Mouse (Mus musculus) neural tube, embryonic 14.5 days (tissue): ENCODE measurements at regions not wholly inside any gene's neighbourhood (a gene's known extent, or its start where the extent isn't known, plus 50 kb on each side); places are given as distances from the start of the nearest gene placed in this dataset.
A peak's percentile ranks its signal among the peaks of the same experiment; 100 is the strongest.

Experiments
- ATAC-seq: fragments of 200-750 bp; cut with Nextera tagmentation; 2 replicates; pipeline ENCODE4 v1.8.0; 2017; ENCODE audit warnings: low read depth, mild to moderate bottlenecking, moderate TSS enrichment, moderate library complexity
- H3K27ac ChIP-seq: fragments of 300-500 bp; sonication (generic); 2 replicates; pipeline ENCODE4 v1.5.1; 2014; ENCODE audit warnings: low read depth, mild to moderate bottlenecking, control low read depth, low read length, moderate library complexity, mixed read lengths
- H3K27me3 ChIP-seq: fragments of 300-500 bp; sonication (generic); 2 replicates; pipeline ENCODE4 v1.6.1; 2014; ENCODE audit warnings: low read length; ENCODE audit not compliant: control insufficient read depth, insufficient read depth
- H3K36me3 ChIP-seq: fragments of 300-500 bp; sonication (generic); 2 replicates; pipeline ENCODE4 v1.6.1; 2014; ENCODE audit warnings: low read length, mixed read lengths; ENCODE audit not compliant: control insufficient read depth, insufficient read depth
- H3K4me1 ChIP-seq: fragments of 300-500 bp; sonication (generic); 2 replicates; pipeline ENCODE4 v1.6.1; 2014; ENCODE audit warnings: low read length; ENCODE audit not compliant: control insufficient read depth, insufficient read depth
- H3K4me2 ChIP-seq: fragments of 300-500 bp; sonication (generic); 2 replicates; pipeline ENCODE4 v1.6.1; 2014; ENCODE audit warnings: mild to moderate bottlenecking, low read depth, low read length, control low read depth
- H3K4me3 ChIP-seq: fragments of 300-500 bp; sonication (generic); 2 replicates; pipeline ENCODE4 v1.5.1; 2014; ENCODE audit warnings: low read depth, low read length, control low read depth, mixed read lengths
- H3K9ac ChIP-seq: fragments of 300-500 bp; sonication (generic); replicated peaks from 2 replicates; pipeline ENCODE4 v1.6.1; 2014; ENCODE audit warnings: low read depth, mild to moderate bottlenecking, control low read depth, low read length, mixed read lengths
- H3K9me3 ChIP-seq: fragments of 300-500 bp; sonication (generic); 2 replicates; pipeline ENCODE4 v1.6.1; 2016; ENCODE audit warnings: low read length; ENCODE audit not compliant: control insufficient read depth
- WGBS: fragments of 180-500 bp; shearing (Covaris S2); extraction: QIAGEN DNeasy Blood & Tissue Kit; methylation state at CpG from one replicate; pipeline ENCODE4 v1.1.7; 2014; 5-methylcytosine and 5-hydroxymethylcytosine counted together

GRCm38 (mm10) chr3:73435241-73435640 is 273.0 kb downstream of the Bche start:
- Histone ChIP-seq H3K4me1 (no peaks in the 10 kb centered on the region), H3K4me3 (no peak overlapping the region), H3K27me3 (no peaks in the 10 kb centered on the region), H3K4me2 (no peak overlapping the region), H3K27ac (no peak overlapping the region), H3K36me3 (no peaks in the 10 kb centered on the region), H3K9ac (no peak overlapping the region), H3K9me3 (no peaks in the 10 kb centered on the region)
- 90% methylated on average over 2 of the region's 2 CpGs for WGBS
- no peak for ATAC-seq

GRCm38 (mm10) chr3:73434331-73434730 is 273.9 kb downstream of the Bche start:
- no peak overlapping the region for H3K9ac ChIP-seq
- no peak for ATAC-seq
- no peaks in the 10 kb centered on the region for H3K9me3 ChIP-seq
- no peaks in the 10 kb centered on the region for H3K4me1 ChIP-seq
- no peak overlapping the region for H3K4me3 ChIP-seq
- no peaks in the 10 kb centered on the region for H3K27me3 ChIP-seq
- WGBS = 41% methylated on average over 1 of the region's 1 CpGs
- H3K36me3 ChIP-seq = no peaks in the 10 kb centered on the region
- H3K4me2 ChIP-seq = no peak overlapping the region
- no peak overlapping the region for H3K27ac ChIP-seq

- Histone ChIP-seq H3K4me1 (no peaks in the 10 kb centered on the region), H3K36me3 (no peaks in the 10 kb centered on the region), H3K4me3 (no peak overlapping the region), H3K27me3 (no peaks in the 10 kb centered on the region), H3K9ac (no peak overlapping the region), H3K4me2 (no peak overlapping the region), H3K9me3 (no peaks in the 10 kb centered on the region), H3K27ac (no peak overlapping the region)
- no peak; the same call in 1 of the 2 replicates for ATAC-seq
- 60% methylated on average over 4 of the region's 4 CpGs for WGBS
Measured at GRCm38 (mm10) chr3:73409929-73410522, 298.2 kb downstream of the Bche start.

GRCm38 (mm10) chr3:73401395-73401794 is 306.8 kb downstream of the Bche start:
- no peak for ATAC-seq
- Histone ChIP-seq H3K27ac (no peak overlapping the region), H3K4me2 (no peak overlapping the region), H3K36me3 (no peaks in the 10 kb centered on the region), H3K4me3 (no peak overlapping the region), H3K27me3 (no peaks in the 10 kb centered on the region), H3K9me3 (no peaks in the 10 kb centered on the region), H3K4me1 (no peaks in the 10 kb centered on the region), H3K9ac (no peak overlapping the region)
- WGBS = 82% methylated on average over 4 of the region's 4 CpGs

GRCm38 (mm10) chr3:73395808-73396207 is 312.4 kb downstream of the Bche start:
- Histone ChIP-seq H3K4me1 (no peaks in the 10 kb centered on the region), H3K9me3 (no peaks in the 10 kb centered on the region), H3K9ac (no peak overlapping the region), H3K4me2 (no peak overlapping the region), H3K4me3 (no peak overlapping the region), H3K27me3 (no peaks in the 10 kb centered on the region), H3K36me3 (no peaks in the 10 kb centered on the region), H3K27ac (no peak overlapping the region)
- ATAC-seq = no peak
- WGBS = 86% methylated on average over 4 of the region's 4 CpGs

- H3K9me3 ChIP-seq = no peaks in the 10 kb centered on the region
- no peaks in the 10 kb centered on the region for H3K27me3 ChIP-seq
- WGBS = 86% methylated on average over 3 of the region's 3 CpGs
- H3K36me3 ChIP-seq = no peaks in the 10 kb centered on the region
- H3K4me2 ChIP-seq = no peak overlapping the region
- no peak overlapping the region for H3K4me3 ChIP-seq
- no peaks in the 10 kb centered on the region for H3K4me1 ChIP-seq
- H3K9ac ChIP-seq = no peak overlapping the region
- ATAC-seq = no peak
- H3K27ac ChIP-seq = no peak overlapping the region
Measured at GRCm38 (mm10) chr3:73389722-73390651, 318.2 kb downstream of the Bche start.

- no peak overlapping the region for H3K9ac ChIP-seq
- no peak overlapping the region for H3K27ac ChIP-seq
- no peaks in the 10 kb centered on the region for H3K36me3 ChIP-seq
- ATAC-seq = no peak
- 52% methylated on average over 1 of the region's 1 CpGs for WGBS
- H3K4me3 ChIP-seq = no peak overlapping the region
- no peak overlapping the region for H3K4me2 ChIP-seq
- H3K4me1 ChIP-seq = no peaks in the 10 kb centered on the region
- no peaks in the 10 kb centered on the region for H3K27me3 ChIP-seq
- no peaks in the 10 kb centered on the region for H3K9me3 ChIP-seq
Measured at GRCm38 (mm10) chr3:73354861-73355496, 297.4 kb upstream of the Slitrk3 start.

- H3K4me1 ChIP-seq = no peaks in the 10 kb centered on the region
- no peak overlapping the region for H3K4me2 ChIP-seq
- WGBS = 6% methylated on average over 1 of the region's 1 CpGs
- no peaks in the 10 kb centered on the region for H3K9me3 ChIP-seq
- H3K27ac ChIP-seq = no peak overlapping the region
- H3K27me3 ChIP-seq = no peaks in the 10 kb centered on the region
- ATAC-seq = peak; percentile 89
- H3K4me3 ChIP-seq = no peak overlapping the region
- H3K36me3 ChIP-seq = no peaks in the 10 kb centered on the region
- no peak overlapping the region for H3K9ac ChIP-seq
Measured at GRCm38 (mm10) chr3:73343199-73343598, 285.6 kb upstream of the Slitrk3 start.

- no peaks in the 10 kb centered on the region for H3K27me3 ChIP-seq
- no peaks in the 10 kb centered on the region for H3K9me3 ChIP-seq
- H3K4me1 ChIP-seq = no peaks in the 10 kb centered on the region
- H3K36me3 ChIP-seq = no peaks in the 10 kb centered on the region
- H3K27ac ChIP-seq = no peak overlapping the region
- ATAC-seq = no peak
- no peak overlapping the region for H3K4me2 ChIP-seq
- 84% methylated on average over 2 of the region's 2 CpGs for WGBS
- no peak overlapping the region for H3K9ac ChIP-seq
- H3K4me3 ChIP-seq = no peak overlapping the region
Measured at GRCm38 (mm10) chr3:73339730-73340129, 282.1 kb upstream of the Slitrk3 start.
